Mouse (Mus musculus): ENCODE measurements at regions not wholly inside any gene's neighbourhood (a gene's known extent, or its start where the extent isn't known, plus 50 kb on each side); places are given as distances from the start of the nearest gene placed in this dataset.

DNA sequence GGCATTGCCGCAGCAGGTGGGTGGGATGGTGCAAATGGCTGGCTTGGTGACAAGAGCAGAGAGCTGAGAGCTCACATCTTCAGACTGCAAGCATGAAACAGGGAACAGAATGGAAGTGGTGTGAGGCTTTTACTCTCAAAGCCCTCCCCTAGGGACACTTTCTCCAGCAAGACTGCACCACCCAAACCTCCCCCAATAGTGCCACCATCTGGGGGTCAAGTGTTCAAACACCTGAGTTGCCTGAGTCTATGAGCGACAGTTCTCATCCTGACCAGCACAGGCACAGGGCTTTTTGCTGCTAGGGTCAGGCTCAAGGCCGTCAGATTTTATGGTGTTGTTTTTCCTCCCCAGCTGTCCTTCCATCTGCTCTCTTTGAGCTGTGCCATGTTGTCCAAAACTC is 337.9 kb upstream of the Eif4g2 start:
- no peak for ATAC-seq (replicated peaks; ENCODE audit: low FRiP score, low TSS enrichment, poor library complexity, severe bottlenecking)

- no peak for ATAC-seq (replicated peaks; ENCODE audit: low FRiP score, low TSS enrichment, poor library complexity, severe bottlenecking)
Observed at GRCm38 (mm10) chr7:111417735-111418134, 334.9 kb upstream of the Eif4g2 start.

DNA sequence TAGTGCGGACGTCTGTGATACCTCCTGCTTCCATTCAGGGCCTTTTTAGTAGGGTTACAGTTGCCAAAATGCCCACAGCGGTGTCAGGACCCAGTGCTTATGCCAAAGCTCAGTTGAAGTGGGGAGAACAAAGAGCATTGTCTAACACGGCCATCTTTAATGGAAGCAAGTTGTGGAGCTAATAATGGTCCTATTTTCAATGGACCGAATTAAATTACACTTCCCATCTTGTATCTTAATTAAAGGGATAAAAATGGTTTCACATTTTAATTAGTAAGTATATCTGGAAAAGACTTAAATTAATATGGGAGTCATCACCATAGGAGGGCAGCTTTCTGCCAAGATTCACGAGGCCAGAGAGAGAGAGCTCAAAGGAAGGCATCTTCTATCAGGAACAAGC is 333.2 kb upstream of the Eif4g2 start:
- ATAC-seq (replicated peaks; ENCODE audit: low FRiP score, low TSS enrichment, poor library complexity, severe bottlenecking) = no peak

DNA sequence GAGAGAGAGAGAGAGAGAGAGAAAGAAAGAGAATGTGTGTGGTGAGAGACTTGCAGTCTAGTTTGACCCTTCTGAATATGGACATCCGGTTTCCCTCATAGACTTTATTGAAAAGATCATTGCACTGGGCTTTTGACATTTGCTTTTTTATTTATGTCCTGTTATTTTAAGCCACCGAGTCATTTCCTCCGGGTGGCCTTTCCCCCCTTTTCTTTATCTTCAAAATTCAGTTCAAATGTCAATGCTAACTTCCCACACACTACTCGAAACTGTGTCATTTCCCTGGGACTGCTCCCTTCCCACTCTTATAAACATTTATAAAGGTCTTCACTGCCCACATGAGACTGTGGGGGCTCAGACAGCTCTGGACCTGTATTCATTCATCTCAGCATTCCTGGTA is 330.9 kb upstream of the Eif4g2 start:
- ATAC-seq (replicated peaks; ENCODE audit: low FRiP score, low TSS enrichment, poor library complexity, severe bottlenecking) = no peak

DNA sequence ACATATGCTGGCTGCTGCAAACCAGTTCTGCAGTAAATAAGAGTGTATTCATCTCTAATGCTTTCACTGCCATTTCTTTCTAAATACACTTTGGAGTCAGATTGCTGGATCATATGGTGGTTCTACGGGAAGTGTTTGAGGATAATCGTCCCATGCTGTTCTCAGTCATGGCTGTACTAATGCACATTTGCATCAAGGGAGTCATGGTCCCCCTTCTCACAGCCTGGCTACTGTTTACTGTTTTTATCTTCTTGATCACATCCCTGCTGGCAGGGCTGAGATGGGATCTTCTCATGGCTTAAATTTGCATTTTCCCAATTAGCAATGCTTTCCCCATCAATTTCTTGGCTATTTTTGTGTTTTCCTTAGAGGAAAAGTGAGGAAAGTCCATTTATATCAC is 330.1 kb upstream of the Eif4g2 start:
- ATAC-seq (replicated peaks; ENCODE audit: low FRiP score, low TSS enrichment, poor library complexity, severe bottlenecking) = no peak

DNA sequence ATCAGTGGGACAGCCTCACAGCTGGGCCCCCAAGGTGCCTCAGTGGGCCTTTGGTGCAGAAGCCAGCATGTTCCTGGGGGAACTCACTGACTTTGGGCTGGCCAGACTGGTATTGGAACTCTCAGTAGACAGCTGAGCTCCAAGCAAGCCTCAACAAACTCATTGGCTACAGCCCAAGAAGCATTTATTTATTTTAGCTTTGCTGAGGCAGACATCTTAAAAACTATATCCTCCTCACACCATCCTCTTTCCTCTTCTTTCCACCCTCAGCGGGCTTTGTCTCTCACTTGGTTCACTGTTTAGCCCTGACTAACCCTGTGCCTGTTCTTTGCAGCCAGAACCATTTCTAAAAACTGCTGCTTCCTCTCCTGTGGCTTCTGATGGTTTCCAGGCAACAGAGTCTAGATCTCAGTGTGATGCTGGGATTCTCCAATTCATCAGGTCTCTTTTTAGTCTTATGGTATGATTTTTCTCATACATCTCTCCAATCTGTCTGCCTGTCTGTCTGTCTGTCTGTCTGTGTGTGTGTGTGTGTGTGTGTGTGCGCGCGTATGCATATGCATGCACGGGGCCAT is 328.6 kb upstream of the Eif4g2 start:
- ATAC-seq (replicated peaks; ENCODE audit: low FRiP score, low TSS enrichment, poor library complexity, severe bottlenecking) = no peak

GRCm38 (mm10) chr7:111395972-111396371 is 313.1 kb upstream of the Eif4g2 start:
- no peak for ATAC-seq (replicated peaks; ENCODE audit: low FRiP score, low TSS enrichment, poor library complexity, severe bottlenecking)

- no peak for ATAC-seq (replicated peaks; ENCODE audit: low FRiP score, low TSS enrichment, poor library complexity, severe bottlenecking)
Observed at GRCm38 (mm10) chr7:111395111-111395510, 312.3 kb upstream of the Eif4g2 start.

GRCm38 (mm10) chr7:111393846-111394245 is 311.0 kb upstream of the Eif4g2 start:
- no peak for ATAC-seq (replicated peaks; ENCODE audit: low FRiP score, low TSS enrichment, poor library complexity, severe bottlenecking)

DNA sequence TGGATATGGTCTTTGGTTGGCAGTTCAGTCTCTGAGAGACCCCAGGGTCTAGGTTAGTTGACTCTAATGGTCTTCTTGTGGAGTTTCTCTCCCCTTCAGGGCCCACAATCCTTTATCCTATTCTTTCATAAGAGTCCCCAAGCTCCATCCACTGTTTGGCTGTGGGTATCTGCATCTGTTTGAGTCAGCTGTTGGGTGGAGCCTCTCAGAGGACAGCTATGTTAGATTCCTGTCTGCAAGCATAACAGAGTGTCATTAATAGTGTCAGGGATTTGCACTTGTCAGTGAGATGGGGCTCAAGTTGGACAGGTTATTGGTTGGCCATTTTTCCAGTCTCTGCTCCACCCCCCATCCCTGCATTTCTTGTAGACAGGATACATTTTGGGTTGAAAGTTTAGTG is 306.9 kb upstream of the Eif4g2 start:
- ATAC-seq (replicated peaks; ENCODE audit: low FRiP score, low TSS enrichment, poor library complexity, severe bottlenecking) = no peak

DNA sequence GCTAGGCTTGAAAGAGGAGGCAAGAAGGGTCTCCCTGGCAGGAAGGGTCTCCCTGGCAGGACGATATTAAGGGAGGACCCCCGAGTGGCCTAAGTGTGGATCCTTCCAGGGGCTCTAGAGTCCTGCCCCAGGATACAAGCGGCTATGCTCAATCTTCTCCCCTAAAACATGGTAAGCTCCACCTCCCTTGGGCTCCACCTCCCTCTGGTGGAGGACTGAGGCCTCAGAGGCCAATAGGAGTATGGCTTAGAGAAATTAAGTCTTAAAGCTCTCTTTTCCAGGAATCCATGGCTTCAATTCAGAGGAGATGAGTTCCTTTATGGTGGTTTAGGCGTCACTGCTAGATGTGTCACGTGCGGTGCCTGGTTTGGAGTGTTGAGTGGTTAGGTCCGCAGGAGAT is 291.7 kb upstream of the Eif4g2 start:
- ATAC-seq (replicated peaks; ENCODE audit: low FRiP score, low TSS enrichment, poor library complexity, severe bottlenecking) = no peak

GRCm38 (mm10) chr7:111373380-111374173 is 290.7 kb upstream of the Eif4g2 start:
- no peak for ATAC-seq (replicated peaks; ENCODE audit: low FRiP score, low TSS enrichment, poor library complexity, severe bottlenecking)

DNA sequence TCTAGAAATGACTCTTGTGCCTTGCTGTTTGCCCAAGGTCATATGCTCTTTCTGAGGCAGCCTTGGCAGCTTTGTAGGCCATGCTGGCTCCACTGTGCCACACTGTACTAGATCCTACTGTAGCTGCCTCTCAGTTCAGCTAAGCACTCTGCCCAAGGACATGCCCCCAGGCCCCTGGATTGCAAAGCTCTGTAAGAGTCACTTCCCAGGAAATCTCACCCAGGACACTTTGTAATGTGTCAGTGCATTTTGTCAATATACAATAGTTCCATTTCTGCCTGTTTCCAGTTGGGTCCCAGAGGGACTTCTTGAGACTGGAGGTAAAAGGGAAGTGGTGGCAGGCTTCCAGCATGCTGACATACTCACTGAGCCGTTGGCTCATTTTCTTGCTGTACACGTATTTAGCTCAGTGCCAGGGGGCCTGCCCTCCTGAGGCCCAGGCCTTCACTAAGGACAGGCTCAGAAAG is 287.6 kb upstream of the Eif4g2 start:
- ATAC-seq (replicated peaks; ENCODE audit: low FRiP score, low TSS enrichment, poor library complexity, severe bottlenecking) = no peak

- no peak for ATAC-seq (replicated peaks; ENCODE audit: low FRiP score, low TSS enrichment, poor library complexity, severe bottlenecking)
Observed at GRCm38 (mm10) chr7:111368296-111369004, 285.6 kb upstream of the Eif4g2 start.

DNA sequence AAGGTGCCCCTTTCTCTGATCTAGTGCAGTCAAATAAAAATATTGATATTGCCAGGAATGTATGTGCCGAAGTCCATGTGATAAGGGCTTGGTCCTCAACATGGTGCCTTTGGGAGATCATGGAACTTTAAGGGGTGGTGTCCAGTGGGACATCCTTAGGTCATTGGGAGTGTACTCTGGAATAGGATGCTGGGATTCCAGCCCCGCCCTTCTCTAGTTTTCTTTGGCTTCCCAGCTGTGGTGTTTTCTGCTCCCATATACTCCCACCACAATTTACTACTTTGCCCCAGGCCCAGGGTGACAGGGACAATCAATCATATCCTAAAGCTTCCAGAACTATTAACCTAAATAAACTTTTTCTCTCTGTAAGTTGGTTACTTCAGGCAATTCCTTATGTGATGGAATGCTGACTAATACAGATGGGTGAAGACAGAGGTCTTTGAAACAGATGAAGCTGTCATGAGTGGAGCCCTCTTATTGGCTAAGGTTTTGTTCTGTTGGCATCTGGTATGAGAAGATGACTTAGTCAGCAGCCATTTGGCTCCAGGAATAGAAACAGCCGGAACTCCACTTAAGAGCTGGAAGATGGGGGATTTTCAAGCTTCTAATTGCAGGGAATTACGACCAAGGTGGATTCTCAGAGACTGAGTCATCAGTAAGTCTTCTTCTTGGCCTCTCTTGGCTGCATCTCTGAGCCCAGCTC is 284.3 kb upstream of the Eif4g2 start:
- ATAC-seq (replicated peaks; ENCODE audit: low FRiP score, low TSS enrichment, poor library complexity, severe bottlenecking) = no peak

DNA sequence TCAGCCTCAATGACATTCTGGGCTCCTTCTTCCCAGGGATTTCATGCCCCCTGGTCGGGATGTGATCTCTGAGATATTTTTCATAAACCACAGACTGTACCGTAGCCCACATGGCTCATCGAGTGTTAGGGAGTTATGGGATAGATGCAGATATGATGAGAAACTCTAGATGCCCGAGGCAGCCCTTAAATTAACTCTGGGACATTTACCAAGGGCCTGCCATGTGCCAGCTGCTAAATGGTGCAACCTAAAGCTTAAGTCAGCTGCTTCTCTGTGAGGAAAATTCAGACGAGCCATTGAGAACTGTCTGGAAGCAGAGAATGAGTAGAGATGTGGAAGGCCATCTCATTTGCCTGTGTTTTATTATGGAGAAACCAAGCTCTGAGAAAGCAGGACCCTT is 282.6 kb upstream of the Eif4g2 start:
- ATAC-seq (replicated peaks; ENCODE audit: low FRiP score, low TSS enrichment, poor library complexity, severe bottlenecking) = no peak

- ATAC-seq (replicated peaks; ENCODE audit: low FRiP score, low TSS enrichment, poor library complexity, severe bottlenecking) = no peak
Observed at GRCm38 (mm10) chr7:111363206-111363605, 280.4 kb upstream of the Eif4g2 start.

DNA sequence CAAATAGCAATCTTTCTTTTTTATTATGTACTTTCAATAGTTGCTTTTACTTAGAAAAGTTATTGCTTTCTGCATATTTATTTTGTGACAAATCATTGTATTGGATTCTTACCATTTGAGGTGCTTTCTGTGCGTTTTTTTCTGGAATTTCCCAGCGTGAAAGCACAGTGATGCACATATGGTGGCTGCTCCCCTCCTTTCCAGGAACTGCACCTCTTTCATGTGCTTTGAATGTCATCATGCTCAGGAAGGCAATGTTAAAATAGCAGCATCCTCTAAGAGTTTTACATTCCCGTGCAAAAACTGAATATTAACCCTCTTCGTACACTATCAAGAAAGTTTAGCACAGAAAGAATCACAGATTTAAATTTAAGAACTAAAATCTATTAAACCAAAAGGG is 279.8 kb upstream of the Eif4g2 start:
- no peak for ATAC-seq (replicated peaks; ENCODE audit: low FRiP score, low TSS enrichment, poor library complexity, severe bottlenecking)

DNA sequence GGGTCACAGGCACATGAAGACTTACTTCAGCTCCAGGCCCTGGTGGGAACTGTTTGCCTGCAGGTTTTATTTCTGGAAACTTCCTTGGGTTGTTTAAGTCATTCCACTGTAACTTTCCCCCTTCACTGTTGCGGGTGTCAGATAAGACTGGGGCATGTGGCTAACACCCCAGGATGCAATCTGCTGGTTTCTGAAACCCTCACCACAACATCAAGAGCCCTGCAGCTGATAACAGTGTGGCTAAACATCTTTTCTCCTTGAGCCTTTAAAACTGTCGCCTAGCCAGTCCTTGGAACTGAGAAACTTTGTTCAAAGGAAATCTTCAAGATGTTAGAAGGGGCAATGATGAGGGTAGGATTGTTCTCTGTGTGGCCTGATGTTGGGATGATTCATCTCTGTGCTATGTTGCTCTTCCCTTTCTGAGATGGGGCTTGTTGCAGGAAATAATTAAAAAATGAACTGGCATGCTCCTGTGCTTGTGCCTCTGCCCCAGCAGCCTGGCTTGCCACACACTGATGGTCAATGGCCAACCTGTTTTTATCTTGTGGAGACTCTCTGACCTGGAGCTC is 272.3 kb upstream of the Eif4g2 start:
- ATAC-seq (replicated peaks; ENCODE audit: low FRiP score, low TSS enrichment, poor library complexity, severe bottlenecking) = peak; percentile 57; the same call in 1 of the 2 replicates

GRCm38 (mm10) chr7:111354066-111354465 is 271.2 kb upstream of the Eif4g2 start:
- no peak for ATAC-seq (replicated peaks; ENCODE audit: low FRiP score, low TSS enrichment, poor library complexity, severe bottlenecking)

Measured in megakaryocyte-erythroid progenitor cell, adult 5-6 weeks (primary cell).